Mouse (Mus musculus): ENCODE data around the gene Lrpprc.

The Lrpprc gene

GRCm38 (mm10) chr17:84758971-84759370 is 31.6 kb downstream of the Lrpprc start:
- no peak for DNase-seq (ENCODE audit: low spot score)

GRCm38 (mm10) chr17:84758374-84758773 is 32.2 kb downstream of the Lrpprc start:
- no peak for DNase-seq (ENCODE audit: low spot score)

- no peak for DNase-seq (ENCODE audit: low spot score)
These were observed 34.5 kb downstream of the Lrpprc start for GRCm38 (mm10) chr17:84756090-84756489.

DNA sequence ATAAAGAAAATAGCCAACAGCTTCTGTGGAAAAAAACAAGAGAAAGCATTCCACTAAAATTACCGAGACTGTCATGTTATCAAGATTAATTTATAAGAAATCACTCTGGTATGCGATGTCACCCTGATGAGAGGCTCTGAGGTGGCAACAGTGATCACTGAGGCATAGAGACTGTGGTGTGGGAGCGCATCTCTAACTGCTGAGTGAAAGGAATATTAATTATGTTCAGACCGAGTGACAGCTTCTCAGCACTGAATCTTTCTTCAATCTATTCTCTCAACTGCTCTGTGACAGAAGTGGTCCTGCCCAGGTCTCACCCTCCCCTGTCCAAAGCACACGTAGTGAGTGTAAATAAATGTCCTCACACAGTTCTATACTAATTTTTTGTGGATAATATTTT is 37.1 kb downstream of the Lrpprc start:
- DNase-seq (ENCODE audit: low spot score): no peak

- no peak for DNase-seq (ENCODE audit: low spot score)
These were observed 38.3 kb downstream of the Lrpprc start for GRCm38 (mm10) chr17:84752286-84752685.

GRCm38 (mm10) chr17:84751630-84752191 is 38.9 kb downstream of the Lrpprc start:
- no peak for DNase-seq (ENCODE audit: low spot score)

GRCm38 (mm10) chr17:84750130-84750529 is 40.5 kb downstream of the Lrpprc start:
- DNase-seq (ENCODE audit: low spot score): no peak

DNA sequence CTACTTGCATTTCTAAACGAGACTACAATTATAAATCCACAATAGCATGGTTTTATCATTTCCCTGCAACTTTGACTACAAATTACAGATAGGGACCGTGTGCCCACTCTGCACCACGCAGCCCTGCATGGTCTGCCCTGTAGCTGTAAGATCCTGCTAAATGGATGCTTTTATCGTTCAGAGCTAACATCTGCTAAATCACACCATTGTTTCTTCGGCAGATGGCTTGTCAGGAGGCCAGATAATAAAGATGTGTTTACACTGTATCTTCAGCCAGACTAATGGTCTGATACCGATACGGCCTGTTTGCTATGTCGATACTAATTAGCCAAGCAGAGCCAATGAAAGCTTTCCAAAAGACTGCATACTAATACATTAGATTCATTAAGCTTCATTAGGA is 41.3 kb downstream of the Lrpprc start:
- DNase-seq (ENCODE audit: low spot score): no peak

DNA sequence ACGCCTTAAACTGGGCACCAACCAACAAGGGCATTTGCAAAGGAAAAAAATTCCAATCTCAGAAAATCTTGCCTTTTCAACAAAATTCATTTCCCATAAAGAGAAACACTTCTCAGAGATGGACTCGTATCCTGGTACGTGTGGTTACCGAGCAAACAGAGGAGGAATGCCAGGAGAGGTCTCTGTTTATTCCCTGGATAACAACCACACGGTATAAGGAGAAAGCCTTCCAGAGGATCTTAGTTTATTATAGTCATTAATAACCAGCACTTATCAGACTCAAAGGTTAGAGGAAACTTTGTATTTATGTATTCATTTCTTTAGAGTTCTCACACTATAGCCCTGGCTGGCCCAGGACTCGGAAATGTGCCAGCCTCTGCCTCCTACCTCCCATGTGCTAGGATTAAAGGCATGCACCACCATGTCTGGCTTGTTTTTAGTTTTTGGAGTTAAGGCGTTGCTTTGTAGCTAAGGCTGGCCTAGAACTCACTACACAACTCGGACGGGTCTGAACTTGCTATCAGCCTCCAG is 42.4 kb downstream of the Lrpprc start:
- no peak for DNase-seq (ENCODE audit: low spot score)

GRCm38 (mm10) chr17:84747212-84747611 is 43.4 kb downstream of the Lrpprc start:
- no peak for DNase-seq (ENCODE audit: low spot score)

DNA sequence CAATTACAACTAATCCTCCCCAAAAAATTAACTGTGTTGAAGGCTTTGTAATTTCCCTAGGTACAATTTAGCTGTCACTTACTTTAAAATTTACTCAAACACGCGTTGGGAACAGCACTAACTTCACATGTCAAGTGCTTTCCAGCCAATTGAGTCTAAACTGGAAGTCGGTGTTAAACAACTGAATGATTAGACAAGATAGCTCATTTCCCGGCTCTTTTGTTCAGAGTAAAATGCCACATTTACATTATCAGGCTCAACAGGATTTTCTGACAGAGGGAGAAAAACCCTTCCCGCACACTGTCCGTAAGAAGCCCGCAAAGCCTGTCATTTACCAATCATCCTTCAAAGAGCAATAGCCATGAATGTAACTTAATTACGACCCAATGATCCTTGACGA is 45.6 kb downstream of the Lrpprc start:
- no peak for DNase-seq (ENCODE audit: low spot score)

- no peak for DNase-seq (ENCODE audit: low spot score)
These were observed 46.3 kb downstream of the Lrpprc start for GRCm38 (mm10) chr17:84744256-84744655.

DNA sequence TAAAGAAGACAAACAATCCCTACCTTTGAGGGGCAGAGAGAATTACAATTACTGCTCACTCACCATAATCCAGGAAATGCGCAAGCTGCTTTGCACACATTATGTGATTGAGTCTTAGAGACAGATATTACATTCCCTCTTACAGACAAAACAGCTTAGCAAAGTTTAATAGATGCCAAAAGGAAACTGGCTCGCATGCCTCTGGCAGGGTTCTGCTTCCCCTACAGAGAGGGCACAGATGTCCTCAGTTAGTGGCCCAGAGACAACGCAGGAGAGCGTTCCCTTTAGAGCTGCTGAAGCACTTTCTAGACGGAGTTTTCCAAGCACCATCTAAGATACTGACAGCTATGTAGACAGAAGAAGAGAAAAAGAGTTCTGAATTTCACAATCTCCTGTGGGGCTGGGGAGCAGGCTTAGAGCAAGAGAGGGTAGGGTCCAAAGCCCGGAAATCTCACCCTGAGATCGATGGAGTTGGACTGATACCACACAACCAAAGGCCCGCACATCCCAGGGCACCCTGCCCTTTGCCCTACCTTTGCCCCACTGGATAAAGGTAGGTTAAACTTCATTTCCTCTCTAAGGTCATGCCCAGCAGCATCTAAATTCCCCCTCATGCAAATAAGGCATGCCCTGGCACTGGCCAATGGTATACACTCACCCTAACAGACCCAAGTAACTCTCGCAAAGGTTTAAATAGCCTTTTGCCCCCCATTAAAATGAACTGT is 52.4 kb downstream of the Lrpprc start:
- DNase-seq (ENCODE audit: low spot score): no peak

DNA sequence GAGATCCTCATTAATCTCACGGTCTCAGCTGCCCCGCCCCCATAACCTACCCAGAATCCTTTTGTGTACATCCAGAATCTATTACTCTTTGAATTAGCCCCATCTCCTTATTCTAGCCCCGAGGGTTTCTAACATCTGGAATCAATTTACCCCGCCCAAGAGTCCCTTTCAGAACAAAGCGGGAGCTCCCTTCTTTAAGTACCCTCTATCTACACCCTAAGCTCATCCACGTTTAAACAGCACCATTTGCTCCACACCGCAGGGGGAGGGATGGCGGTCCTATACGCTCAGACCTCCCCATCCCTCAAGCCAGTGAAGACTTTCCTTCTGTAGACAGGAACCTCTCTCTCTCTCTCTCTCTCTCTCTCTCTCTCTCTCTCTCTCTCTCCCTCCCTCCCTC is 53.9 kb downstream of the Lrpprc start:
- no peak for DNase-seq (ENCODE audit: low spot score)

DNA sequence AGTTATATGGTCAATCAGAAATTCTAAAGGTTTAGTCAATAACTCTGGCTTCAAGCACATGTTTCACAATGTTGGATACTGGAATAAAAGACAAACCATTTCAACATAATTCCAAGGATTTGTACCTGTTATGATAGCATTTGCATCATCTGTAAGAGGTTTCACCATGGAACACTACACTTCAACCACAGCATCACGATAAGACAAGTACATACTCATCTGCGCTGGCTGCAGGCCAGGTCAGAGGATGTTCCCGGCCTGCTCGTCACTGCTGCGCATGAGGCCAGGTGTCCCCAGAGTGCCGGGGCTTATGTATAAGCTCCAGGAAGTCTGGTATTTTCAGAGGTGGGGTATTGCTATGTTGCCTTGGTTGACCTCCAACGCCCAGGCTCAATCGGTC is 58.0 kb downstream of the Lrpprc start:
- no peak for DNase-seq (ENCODE audit: low spot score)

DNA sequence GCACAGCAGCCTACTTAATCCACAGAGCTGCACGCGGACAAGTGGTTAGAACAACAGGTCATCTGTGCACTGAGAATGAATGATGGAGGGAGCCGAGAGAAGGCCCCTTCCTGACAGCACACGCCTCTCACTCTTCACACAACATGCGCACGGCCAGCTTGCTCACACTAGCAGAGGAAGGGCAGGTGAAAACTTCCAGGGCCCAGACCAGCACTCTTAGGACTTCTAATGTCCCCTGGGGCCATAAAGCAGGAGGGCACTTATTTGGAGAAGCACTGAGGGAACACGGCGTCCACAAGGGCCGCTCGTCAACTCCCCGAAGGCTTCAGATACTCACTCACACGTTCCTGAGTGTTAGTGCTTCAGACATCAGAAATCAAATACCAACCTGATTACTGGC is 59.2 kb downstream of the Lrpprc start:
- DNase-seq (ENCODE audit: low spot score): no peak

GRCm38 (mm10) chr17:84729140-84729539 is 61.4 kb downstream of the Lrpprc start:
- no peak for DNase-seq (ENCODE audit: low spot score)

DNA sequence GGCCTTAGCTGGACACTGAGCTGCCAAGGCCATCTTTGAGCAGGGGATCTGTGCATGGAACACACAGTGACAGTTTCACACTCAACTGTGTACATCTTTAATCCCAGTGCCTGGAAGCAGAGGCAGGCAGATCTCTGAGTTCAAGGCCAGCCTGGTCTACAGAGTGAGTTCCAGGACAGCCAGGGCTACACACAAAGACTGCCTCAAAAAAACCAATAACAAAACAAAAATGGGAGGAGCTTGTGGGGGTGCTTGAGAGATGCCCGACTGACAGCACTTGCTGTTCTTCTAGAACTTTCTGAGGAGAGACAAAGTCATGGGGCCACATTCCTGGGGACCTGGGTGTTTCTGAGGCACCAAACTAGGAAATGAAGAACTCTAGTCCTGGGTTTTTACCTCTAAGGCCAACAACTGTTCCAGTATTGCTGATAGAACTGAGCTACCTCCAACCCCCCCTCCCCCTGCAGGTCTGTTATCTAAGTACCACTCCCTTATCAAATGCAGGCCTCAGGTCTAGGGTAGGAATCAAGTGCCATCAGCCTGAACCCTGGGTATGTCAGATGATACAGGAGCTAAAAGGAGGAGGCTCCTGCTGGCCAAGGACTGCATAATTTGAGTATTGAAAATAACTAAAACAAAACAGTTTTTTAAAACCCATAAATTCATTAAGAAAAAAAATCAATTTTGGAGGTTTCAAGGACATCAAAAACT is 62.2 kb downstream of the Lrpprc start:
- DNase-seq (ENCODE audit: low spot score): no peak

DNA sequence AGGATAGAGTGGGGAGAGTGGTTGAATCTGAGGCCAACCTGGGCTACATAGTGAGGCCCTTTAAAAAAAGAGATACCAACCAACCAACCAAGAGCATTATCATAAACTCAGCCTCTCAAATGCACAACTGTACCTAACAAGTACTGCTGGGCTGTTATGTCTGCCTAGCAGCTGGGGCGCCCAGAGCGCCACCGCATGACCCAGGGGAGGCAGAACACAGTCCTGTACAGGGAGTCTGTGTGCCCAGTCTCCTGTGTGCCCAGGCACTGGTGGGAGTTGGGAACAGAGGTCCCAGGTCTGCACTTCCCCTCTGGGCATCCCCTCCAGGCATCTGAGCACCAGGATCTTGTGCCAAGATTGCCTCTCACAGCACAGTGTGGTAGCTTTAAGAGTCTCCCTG is 65.4 kb downstream of the Lrpprc start:
- DNase-seq (ENCODE audit: low spot score): no peak

DNA sequence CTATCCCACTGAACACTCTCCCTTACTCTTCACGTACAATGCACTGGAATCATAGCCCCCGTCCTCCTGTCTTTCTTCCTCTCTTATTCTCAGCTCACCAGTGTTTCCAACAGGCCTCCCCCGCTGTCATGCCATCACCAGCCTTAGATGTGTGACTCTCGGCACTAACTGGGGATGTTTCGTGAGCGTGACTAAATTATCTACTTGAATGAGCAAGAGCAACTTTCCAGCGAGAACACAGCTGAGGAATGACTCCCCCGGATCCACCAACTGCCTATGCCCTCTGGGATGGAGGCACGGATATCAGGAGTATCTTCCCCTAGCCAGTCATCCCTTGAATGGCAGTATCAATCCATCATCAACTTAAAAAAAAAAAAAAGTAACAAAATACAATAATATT is 66.6 kb downstream of the Lrpprc start:
- DNase-seq (ENCODE audit: low spot score): no peak

DNA sequence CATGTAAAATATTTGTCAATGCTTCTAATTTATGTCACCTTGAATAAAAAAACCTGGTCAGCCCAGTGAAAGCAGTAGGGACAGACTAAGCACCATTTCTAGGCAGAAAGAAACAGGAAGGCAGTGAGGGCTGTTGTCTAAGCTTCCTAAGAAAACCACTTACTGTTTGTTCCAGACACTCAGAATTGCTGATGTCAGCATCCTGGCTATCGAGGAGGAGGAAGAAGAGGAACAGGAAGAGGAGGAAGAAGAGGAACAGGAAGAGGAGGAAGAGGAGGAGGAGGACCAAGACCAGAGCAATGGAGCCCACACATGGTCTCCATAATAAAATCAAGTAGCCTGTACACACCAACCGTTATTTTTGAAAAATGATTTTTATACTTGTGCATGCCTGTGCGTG is 71.5 kb downstream of the Lrpprc start:
- DNase-seq (ENCODE audit: low spot score): no peak

GRCm38 (mm10) chr17:84717416-84717815 is 73.2 kb downstream of the Lrpprc start:
- no peak for DNase-seq (ENCODE audit: low spot score)

DNA sequence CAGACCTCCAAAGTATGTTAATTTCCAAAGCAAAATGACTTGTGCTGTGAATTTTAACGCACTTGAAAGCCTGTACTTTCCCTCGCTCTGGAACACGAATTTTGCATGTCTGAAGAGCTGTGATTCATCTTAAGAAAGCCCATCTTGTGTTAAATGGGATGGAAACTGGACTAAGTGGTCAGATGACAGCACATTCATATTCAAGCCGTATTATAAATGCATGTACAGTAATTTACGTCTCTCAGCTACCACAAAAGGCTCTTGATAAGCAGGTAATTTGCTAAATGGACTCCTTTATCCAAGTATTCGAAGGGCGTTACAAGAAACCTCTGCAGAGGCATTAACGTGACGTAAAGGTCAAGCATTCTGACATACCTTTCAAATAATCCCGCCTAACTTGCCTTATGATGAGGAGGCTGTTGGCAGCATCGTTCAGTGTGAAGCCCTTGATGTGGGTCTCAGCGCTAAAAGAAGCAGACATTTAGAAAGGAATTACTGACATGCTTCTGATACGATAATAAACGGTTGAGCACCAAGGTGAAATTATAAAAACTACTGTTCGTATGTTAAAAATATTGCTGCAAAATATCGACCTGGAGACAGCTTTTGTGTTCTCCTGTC is 74.2 kb downstream of the Lrpprc start:
- no peak for DNase-seq (ENCODE audit: low spot score)
